Mouse (Mus musculus) retina, postnatal 1 day (tissue): ENCODE measurements around the gene Ptges3.
"Not testable (repeated sequence)": the region's sequence is repeated elsewhere in the genome, so short reads cannot be mapped to it uniquely, and the experiment has no call there.

Experiments used
- DNase-seq: peaks from one replicate; pipeline ENCODE4 v3.0.0-alpha.2; 2012

Ptges3 gene

DNA sequence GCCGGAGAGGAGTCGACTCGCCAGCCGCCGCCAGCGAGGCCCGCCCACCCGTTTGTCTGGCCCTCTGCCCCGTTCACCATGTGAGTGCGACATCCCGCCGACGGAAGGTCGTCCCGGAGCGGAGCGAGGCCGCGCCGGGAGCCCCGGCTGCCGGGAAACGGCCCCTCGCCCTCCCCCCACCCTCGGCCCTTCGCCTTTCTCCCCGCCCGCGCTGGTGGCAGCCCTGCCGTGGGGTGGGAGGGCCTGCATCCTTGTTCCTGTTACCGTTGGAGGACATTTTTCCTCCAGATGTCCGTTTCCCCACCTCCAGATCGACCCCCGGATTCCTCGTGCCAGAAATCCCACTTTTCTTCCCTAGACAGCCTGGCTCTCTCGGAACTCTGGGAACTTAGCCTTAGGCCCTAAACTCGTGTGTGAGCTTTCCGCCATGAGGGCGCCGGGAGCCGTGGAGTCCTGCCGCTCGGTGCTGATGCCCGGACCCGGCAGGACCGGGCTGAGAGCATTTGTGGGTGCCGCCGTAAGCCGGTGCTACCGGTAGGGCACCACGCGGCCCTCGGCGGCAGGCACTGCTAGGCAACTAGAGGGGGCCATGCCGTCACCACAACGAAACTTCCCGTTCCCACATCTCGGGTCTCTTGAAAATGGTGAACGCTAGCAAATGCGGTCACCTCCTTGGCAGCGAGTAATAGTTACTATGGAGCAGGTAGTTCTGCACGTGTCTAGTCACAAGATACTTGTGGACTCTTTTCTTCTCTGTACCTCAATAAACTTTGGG, 640 bp downstream of the Ptges3 start:
- DNase-seq: peak; percentile 72

DNA sequence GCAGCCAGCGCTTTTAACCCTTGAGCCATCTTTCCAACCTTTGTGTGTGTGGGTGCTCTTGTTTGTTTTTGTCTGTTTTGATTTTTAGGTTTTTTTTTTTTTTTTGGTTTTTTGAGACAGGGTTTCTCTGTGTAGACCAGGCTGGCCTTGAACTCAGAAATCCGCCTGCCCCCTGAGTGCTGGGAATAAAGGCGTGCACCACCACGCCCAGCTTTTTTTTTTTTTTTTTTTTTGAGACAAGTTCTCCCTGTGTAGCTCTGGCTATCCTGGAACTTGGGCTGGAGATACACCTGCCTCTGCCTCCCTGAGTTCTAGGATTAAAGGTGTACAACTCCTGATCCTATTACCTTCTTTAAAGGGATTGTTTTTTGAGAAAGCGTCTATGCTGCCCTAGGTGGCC, 2.4 kb downstream of the Ptges3 start:
- DNase-seq: no peak

DNA sequence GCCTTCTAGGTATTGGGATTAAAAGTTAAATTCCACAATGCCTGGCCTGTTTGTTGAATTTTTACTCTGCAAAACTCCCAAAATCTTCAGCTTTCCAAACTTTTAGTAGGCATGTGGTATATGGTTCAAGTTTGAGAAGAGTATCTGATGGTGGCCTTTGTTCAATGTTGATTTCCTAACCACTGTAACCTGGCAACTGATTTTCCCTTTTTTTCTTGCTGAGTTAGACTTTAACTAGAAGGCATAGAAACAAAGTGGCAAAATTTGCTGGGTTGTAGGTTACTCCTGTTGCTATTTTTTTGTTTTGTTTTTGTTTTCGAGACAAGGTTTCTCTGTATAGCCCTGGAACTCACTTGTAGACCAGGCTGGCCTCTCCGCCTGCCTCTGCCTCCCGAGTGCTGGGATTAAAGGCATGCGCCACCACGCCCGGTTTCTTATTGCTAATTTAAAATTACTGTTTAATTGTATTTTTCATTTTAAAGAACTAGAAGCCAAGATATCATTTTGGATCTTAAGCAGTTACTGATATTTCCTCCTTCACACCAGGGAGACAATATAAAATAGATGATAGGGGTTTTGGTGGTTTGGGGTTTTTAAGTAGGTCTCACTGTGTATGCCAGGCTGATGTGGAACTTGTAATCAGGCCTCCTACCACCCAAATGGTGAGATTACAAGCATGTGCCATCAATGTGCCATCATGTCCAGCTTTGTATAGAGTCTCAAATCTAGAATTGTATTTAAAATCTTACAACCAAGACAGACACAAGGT, 3.7 kb downstream of the Ptges3 start:
- DNase-seq: no peak

DNA sequence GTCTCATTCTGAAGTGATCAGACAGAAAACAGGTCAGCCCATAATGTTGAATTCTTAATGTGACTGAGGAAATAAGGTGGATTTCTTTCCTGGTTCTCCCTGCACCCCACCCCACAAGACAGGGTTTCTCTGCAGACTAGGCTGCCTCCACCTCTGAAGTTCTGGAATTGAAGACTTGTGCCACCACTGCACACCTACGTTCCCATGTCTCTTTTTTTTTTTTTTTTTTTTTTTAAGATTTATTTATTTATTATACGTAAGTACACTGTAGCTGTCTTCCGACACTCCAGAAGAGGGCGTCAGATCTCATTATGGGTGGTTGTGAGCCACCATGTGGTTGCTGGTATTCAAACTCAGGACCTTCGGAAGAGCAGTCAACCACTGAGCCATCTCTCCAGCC, 7.3 kb downstream of the Ptges3 start:
- DNase-seq: no peak

DNA sequence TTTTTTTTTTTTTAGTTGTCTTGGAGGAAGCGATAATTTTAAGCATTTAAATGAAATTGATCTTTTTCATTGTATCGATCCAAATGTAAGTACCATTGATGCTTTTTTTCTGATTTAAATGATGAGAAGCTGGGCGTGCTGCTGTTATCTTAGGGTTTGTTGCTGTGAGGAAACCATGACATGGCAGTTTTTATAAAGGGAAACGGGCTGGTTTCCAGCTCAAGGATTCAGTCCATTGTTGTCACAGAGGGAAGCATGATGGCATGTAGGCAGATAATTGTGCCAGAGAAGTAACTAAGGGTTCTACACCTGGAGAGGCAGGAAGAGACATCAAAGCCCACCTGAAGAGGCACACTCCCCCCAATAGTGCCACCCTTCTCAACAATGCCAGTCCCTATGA, 10.4 kb downstream of the Ptges3 start:
- DNase-seq: no peak

DNA sequence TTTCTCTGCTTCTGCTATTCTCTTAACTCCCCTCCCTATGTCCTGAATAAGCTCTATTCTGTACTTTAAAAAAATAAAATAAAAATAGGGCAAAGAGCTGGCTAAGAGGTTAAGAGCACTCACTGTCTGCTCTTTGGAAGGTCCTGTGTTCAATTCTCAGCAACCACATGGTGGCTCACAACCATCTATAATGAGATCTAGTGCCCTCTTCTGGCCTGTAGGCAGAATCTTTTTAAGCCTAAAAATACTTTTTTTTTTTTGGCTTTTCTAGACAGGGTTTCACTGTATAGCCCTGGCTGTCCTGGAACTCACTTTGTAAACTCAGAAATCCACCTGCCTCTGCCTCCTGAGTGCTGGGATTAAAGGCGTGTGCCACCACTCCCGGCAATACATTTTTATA, 11.7 kb downstream of the Ptges3 start:
- not testable (repeated sequence) for DNase-seq

DNA sequence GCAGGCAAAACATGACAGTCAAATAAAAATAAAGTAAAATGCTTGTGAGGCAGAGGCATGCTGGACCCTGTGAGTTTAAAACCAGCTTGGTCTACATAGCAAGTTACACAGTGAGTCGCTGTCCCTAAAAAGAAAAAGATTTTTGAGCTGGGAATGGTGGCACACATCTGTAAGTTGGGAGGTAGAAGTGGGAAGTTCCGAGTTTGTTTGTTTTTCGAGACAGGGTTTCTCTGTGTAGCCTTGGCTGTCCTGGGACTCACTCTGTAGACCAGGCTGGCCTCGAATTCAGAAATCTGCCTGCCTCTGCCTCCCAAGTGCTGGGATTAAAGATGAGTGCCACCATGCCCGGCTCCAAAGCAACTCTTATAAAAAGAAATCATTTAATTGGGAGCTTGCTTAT, 19.5 kb downstream of the Ptges3 start:
- not testable (repeated sequence) for DNase-seq

DNA sequence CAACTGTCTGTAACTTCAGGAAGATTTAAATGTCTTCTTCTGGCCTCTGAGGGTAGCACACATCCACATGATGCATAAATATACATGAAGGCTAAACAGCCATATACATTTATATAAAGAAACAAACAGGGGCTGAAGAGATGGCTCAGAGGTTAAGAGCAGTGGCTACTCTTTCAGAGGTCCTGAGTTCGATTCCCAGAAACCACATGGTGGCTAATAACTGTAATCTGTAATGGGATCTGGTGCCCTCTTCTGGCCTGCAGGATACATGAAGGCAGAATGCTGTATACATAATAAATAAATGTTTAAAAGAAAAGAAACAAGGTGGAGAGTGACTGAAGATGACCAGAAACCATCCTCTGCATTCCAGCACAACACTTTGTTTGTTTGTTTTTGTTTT, 21.7 kb downstream of the Ptges3 start:
- DNase-seq: peak; percentile 22

DNA sequence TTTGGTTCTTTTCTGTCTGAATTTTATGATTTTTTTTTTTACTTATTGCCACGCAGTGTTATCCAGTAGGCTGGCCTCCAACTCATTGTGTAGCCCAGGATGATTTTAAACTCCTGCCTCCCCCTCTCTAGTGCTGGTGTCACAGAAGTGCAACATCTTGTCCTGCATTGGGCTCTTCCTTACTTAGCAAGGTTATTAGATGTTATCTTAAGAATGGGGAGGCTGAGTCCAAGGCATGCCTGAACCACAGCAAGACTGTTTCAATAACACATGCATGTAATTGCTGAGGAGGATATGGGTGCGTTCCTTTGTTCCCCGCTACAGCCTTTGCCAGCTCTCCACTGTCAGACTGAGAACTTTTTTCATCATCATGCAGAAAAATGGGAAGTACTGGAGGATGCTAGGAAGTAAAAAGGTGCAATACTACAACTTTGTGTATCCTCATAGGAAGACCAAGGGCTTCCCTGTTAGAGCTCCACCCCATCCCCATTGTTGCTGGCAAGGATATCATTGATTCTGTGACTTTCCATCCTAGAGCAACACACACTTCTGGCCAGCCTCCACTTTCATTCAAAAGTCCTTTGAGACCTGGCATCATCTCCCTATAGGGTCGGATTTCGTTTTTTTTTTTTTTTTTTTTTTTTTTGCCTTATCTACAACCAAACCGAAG, 23.2 kb downstream of the Ptges3 start:
- no peak for DNase-seq

DNA sequence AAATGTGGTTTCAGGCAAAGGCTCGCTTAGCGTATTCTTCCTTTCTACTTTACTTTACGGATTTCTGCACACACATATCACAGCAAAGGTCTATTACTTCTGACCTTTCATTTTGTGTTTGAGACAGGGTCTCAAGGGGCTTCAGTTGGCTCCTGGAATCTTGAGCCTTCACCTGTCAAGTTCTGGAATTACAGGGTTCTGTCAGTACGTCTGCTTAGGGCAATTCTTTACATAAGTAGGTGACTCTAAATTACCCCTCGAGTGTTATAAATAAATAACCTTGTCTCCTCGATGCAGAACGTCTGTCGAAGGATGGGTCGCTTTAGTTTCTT, 23.7 kb downstream of the Ptges3 start:
- DNase-seq: no peak

DNA sequence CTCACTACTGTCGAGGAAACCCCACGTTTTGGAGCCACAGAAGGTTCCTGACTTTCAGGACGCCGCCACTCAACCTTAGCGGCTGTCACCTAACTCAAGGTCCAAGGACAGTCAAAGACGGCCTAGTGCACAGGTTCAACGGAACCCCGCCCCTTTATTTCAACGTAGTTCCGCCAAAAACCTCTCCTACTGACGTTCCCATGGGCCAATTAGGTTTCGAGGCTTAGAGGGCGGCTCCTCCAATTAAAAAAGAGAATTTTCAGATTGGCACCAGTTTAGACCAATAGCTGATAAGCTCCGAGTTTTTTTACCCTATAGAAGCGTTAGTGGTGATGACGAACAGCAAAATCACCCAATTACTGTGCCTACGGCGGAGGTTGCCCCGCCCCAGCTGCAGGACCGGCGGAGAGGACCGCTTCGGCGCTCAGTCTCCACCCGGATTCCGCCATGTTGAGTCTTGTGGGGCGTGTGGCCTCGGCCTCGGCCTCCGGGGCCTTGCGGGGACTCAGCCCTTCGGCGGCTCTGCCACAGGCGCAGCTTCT, 24.2 kb downstream of the Ptges3 start, which contains the start of gene Atp5b:
Atp5b (plus strand) TSS at position 394 of the 542 bp plus-strand sequence.
- DNase-seq: peak; percentile 100

DNA sequence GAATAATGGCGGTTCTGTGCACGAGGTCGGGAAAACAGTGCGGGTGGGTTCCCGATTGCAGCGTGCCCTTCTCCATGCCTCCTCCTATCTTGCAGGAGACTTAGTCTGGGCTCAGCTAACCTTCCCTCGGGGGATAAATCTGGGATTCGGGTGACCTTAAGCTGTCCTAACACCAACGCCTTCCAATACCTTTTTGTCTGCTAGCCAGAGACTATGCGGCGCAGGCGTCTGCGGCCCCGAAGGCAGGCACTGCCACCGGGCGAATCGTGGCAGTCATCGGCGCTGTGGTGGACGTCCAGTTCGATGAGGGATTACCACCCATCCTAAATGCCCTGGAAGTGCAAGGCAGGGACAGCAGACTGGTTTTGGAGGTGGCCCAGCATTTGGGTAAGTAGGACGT, 24.9 kb downstream of the Ptges3 start:
- no peak for DNase-seq

DNA sequence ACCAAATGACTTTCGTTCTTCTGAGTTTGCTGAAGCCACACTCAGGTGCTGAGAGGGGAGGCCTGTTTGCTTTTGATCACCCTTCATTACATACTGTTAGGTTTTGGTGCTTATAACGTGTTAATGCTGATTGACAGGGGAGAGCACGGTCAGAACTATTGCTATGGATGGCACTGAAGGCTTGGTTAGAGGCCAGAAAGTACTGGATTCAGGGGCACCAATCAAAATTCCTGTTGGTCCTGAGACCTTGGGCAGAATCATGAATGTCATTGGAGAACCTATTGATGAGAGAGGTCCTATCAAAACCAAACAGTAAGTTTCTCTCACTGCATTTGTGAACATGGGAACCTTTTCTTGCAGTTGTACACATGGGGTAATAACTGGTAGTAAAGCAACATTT, 25.4 kb downstream of the Ptges3 start:
- DNase-seq: no peak

DNA sequence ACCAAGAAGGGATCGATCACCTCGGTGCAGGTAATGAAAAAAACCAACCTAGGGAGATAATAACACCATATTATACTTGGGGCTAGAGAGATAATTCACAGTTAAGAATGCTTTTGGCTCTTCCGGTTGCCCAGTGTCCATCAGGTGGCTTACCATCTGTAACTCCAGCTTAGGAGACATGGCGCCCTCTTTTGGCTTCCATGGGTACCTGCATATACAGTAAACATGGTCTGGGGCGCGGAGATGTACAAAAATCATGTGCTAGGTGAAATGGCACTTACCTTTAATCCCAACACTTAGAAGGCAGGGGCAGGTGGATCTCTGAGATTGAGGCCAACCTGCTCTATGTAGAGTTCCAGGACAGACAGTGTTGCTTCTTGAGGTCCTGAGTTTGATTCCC, 27.6 kb downstream of the Ptges3 start:
- DNase-seq: peak; percentile 67

DNA sequence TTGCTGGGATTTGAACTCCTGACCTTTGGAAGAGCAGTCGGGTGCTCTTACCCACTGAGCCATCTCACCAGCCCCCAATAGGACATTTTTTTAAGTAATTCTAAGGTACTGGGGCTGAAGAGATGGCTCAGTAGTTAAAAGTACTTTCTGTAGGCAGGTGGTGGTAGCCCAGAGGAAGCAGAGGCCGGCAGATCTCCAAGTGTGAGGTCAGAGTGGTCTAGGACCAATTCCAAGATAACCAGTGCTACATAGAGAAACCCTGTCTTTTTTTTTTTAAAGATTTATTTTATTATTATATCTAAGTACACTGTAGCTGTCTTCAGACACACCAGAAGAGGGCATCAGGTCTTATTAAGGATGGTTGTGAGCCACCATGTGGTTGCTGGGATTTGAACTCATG, 28.5 kb downstream of the Ptges3 start:
- DNase-seq: not testable (repeated sequence)

DNA sequence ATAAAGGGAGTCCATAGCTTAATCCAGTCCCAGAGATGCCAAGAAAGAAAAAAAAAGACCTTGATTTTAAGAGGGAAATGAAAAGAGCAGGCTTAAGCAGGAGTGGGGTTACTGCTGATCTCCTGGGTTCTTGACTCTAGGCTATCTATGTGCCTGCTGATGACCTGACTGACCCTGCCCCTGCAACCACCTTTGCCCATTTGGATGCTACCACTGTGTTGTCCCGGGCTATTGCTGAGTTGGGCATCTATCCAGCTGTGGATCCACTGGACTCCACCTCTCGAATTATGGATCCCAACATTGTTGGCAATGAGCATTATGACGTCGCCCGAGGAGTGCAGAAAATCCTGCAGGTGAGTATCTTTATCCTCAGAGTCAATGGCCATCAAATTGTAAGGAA, 29.4 kb downstream of the Ptges3 start:
- DNase-seq: no peak

DNA sequence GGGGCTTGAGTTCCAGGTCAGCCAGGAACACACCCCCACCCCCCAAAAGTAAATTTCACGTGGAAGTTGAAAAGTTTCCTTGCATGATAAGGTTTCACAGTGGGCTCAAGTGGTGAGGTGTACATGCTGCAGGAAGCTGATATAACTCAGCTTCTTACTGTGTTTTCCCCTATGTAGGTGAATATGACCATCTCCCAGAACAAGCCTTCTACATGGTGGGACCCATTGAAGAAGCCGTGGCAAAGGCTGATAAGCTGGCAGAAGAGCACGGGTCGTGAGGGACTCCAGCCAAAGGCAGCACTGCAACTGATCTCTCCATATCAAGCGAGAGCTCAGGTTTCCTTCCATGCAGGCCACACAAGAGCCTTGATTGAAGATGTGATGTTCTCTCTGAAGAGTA, 31.1 kb downstream of the Ptges3 start:
- no peak for DNase-seq

DNA sequence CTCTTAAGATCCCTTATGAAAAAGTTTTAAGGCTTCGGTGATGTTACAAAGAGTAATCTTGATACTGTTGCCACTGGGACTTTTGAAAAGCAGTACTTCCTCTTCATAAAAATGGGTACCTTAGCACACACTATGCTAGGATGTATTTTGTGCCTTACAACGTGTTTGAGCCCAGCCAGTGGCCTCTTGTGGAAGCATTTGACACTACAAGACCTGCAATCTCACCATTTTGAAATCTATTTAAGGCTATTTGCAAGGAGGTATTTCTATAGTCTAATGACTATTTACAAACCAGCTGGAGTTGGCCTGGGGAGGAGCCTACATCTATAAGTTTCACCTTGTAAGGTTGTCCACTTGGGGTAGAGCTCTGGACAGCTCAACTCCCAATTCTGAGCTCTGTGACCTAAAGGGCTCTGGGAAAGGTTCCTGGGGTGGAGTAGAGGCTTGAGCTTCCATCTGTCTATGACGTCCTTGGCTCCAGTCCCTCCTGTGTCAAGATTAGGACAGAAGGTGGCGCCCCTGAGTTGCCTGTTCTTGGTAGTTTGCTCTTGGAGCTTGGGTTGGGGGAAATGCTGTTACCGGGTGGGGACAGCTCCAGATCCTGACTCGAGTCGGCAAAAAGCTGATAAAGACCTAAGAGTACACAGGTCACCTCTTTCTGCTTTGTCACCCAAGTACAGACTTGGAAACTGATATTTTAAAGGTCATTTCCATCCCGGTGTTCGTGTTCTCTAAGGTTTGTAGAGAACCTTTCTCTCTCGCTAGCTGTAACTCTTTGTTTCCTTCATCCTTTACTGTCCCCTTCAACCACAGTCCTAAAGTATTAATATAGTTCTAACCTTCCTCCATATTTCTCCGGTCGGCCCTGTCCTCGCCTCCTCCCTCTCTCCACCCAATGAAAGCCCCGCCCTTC, 32.2 kb downstream of the Ptges3 start:
- DNase-seq: peak; percentile 94

DNA sequence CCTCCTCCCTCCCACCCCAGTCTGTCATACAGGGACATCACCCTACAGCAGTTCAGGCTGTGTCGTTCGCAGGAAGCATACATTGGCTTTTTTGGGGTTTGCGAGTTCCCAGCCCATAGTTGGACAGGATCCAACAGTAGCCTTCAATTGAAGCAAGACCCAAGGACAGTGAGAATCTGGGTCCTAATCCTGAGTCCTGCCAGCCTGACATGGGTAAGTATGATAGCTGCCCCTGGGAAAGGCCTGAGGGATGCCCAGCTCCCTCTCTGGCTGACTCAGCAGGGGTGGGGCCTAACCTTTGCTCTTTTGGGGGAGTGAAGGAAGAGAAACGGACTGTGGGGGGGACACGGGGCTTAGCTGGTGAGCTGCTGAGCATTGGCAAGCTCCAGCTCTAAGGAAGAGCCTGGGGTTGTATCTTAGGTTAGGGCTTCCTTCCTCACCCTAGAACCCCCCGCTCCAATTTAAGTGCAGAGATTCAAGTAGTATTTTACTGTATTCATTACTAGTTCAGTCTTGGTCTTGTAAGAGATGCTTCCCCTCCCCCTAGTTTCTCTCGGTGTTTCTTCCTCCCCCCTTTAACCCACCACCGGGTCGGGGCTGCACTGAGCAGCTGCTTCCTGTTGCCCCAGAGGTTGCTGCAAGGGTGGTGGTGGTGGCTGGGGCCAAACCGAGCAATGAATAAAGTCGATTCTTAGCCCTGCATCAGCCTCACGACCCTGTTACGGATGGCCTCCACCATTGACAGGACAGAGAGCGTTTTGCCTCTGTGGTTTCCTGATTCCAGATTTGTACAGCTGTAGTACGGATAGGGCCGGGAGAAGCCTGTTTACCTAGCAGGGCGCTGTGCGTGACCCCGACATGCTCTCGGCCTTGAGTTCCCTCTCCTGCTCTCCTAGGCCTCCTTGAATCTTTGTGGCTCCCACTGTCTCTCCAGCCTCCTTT, 33.1 kb downstream of the Ptges3 start, which contains the start of gene Baz2a:
Baz2a (plus strand) TSS at position 14 of the 942 bp plus-strand sequence.
- DNase-seq: peak; percentile 55

DNA sequence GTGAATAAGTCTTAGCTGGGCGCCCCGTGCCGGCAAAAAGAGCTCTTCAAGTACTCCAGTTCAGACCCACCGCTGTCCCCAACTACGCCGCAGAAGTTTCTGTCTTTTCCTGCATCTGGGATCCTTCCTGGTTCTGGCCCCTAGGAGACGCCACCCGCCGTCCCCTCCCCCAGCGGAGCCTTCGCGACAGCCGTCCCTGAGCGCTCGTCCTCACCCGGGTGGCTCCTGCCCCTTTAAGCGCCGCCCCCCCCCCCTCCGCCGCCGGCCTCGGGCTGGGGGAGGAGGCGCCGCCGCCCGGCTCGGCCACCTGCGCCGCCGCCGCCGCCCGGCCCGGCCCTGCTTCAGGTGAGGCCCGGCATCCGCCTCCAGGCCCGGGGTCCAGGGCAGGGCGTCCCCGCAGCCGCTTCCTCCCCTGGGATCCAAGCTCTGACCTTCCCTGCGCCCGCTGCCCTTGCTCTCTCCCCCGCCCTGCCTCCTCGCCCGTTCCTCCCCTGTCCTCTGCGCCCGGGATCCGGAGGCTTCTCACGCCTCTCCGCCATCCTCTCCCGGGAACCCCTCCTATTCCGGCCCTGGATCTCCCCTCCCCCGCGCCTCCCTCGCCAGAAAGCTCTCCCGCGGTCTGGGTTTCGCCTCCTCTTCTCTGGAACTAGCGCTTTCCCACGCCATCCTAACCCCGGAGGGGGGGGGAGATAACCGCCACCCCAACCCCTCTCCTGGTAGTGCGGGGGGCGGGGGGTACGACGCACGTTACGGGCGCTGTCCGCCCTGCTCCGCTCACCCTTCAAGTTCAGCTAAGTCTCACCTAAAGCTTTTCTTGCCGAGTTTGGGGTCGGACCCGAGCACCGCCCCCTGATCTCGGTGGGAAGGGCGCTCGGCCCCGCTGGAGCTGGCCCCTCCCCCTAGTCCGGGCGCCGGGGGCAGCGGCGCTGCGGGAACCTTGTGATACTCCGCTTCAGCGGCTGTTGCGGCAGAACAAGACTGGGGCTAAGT, 34.0 kb downstream of the Ptges3 start:
- peak; percentile 88 for DNase-seq
